Mouse (Mus musculus): ENCODE data around the gene Morf4l1.

DNA sequence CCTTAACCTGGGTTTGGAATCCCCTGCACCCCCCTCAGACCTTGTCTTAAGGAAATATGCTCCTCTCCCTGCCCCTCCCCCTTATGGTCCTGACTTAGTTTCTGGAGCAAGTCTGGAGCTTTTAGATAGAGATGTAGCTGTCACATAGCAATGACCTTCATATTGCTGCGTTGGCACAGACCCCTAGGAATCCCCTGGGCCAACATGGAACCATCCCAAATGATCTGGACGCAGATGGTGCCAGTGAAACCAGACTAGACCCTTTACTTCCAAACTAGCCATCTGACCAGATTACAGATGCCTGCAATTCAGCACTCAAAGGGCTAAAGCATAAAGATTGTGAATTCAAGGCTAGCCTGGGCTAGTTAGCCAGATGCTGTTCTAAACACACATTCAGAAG is 57.9 kb downstream of the Morf4l1 start:
- TF ChIP-seq CTCF (IDR thresholded peaks at IDR 0.05; ENCODE audit: low read depth) (no peak), EP300 (IDR thresholded peaks at IDR 0.05; ENCODE audit: low read depth) (no peak)

All from liver, embryonic 14.5 days (tissue).